ENCODE assay signal across 8 mouse cellular contexts in genomic region chr7:73594492-73595139, GRCm38 (mm10). TPM values are rescaled to one million over a fixed set of nuclear protein-coding genes. Genes with fewer than 3 reads are reported as not detected.
DNase-seq lines count a peak whose midpoint lies in the region; ATAC-seq and TF ChIP-seq lines count a peak whose summit lies in the region.

No protein-coding gene starts in this region.

- H3K27me3 ChIP-seq in forebrain, postnatal 0 days (ENCODE audit: insufficient read depth, low read length), result no peaks in the 10 kb centered on the region
- H3K27me3 ChIP-seq in kidney, embryonic 15.5 days, result no peaks in the 10 kb centered on the region
- no peaks in the 10 kb centered on the region for H3K27me3 ChIP-seq in stomach, postnatal 0 days (ENCODE audit: control insufficient read depth, insufficient read depth, low read length)

- peak overlapping the region; percentile 72 for H3K4me3 ChIP-seq in gastrocnemius, adult 2 months
- peak overlapping the region; percentile 21 for H3K4me3 ChIP-seq in bone marrow, adult 2 months (replicated peaks; ENCODE audit: control insufficient read depth, low read depth, low read length)
- H3K4me3 ChIP-seq in forebrain, postnatal 0 days (ENCODE audit: low read depth, low read length), result peak overlapping the region; percentile 25
- peak overlapping the region; percentile 41 for H3K4me3 ChIP-seq in kidney, embryonic 15.5 days (replicated peaks)
- H3K4me3 ChIP-seq in stomach, postnatal 0 days (ENCODE audit: low read depth, low read length), result peak overlapping the region; percentile 31

- intact Hi-C loops in gastrocnemius, adult 2 months (cut with DNase I), result loop anchor here (1.0 kb wide), 2 partner anchors 24 to 36 kb away; no protein-coding TSS in a partner anchor

- no peak for ATAC-seq in forebrain, postnatal 0 days
- no peak for ATAC-seq in kidney, embryonic 15.5 days (replicated peaks; ENCODE audit: low FRiP score)
- no peak for ATAC-seq in stomach, postnatal 0 days (ENCODE audit: low FRiP score, low TSS enrichment)

- H3K4me2 ChIP-seq in forebrain, postnatal 0 days (ENCODE audit: low read depth), result peak overlapping the region; percentile 57
- peak overlapping the region; percentile 69 for H3K4me2 ChIP-seq in kidney, embryonic 15.5 days
- H3K4me2 ChIP-seq in stomach, postnatal 0 days (replicated peaks; ENCODE audit: low read depth), result peak overlapping the region; percentile 49

- peaks cover 6% of the 10 kb centered on the region for H3K4me1 ChIP-seq in bone marrow, adult 2 months (ENCODE audit: control insufficient read depth, insufficient read depth, low read length)
- H3K4me1 ChIP-seq in forebrain, postnatal 0 days (ENCODE audit: insufficient read depth), result peaks cover 11% of the 10 kb centered on the region
- peaks cover 45% of the 10 kb centered on the region for H3K4me1 ChIP-seq in kidney, embryonic 15.5 days
- peaks cover 13% of the 10 kb centered on the region for H3K4me1 ChIP-seq in stomach, postnatal 0 days (replicated peaks; ENCODE audit: control insufficient read depth, insufficient read depth)

- WGBS in bone marrow, adult 2 months, result 1% methylated on average over 14 of the region's 14 CpGs
- WGBS in forebrain, postnatal 0 days, result 1% methylated on average over 14 of the region's 14 CpGs
- whole genome bisulfite sequencing in kidney, embryonic 15.5 days, result under 1% methylated on average over 14 of the region's 14 CpGs
- WGBS in stomach, postnatal 0 days, result 2% methylated on average over 14 of the region's 14 CpGs

- no peak for TF ChIP-seq CTCF in gastrocnemius, adult 2 months (IDR thresholded peaks at IDR 0.05)
- no peak for TF ChIP-seq CTCF in bone marrow, adult 2 months (IDR thresholded peaks at IDR 0.05; ENCODE audit: control insufficient read depth, insufficient read depth, low read length)
- TF ChIP-seq CTCF in forebrain, postnatal 0 days (IDR thresholded peaks at IDR 0.05; ENCODE audit: low read depth), result no peak
- no peak for TF ChIP-seq CTCF in stomach, postnatal 0 days (IDR thresholded peaks at IDR 0.05; ENCODE audit: low read depth)

- H3K36me3 ChIP-seq in forebrain, postnatal 0 days (ENCODE audit: insufficient read depth), result no peaks in the 10 kb centered on the region
- no peaks in the 10 kb centered on the region for H3K36me3 ChIP-seq in kidney, embryonic 15.5 days
- H3K36me3 ChIP-seq in stomach, postnatal 0 days (ENCODE audit: control insufficient read depth, insufficient read depth, low read length), result no peaks in the 10 kb centered on the region

- TF ChIP-seq EP300 in stomach, postnatal 0 days (optimal IDR thresholded peaks at IDR 0.05), result no peak

- no peaks in the 10 kb centered on the region for H3K9me3 ChIP-seq in forebrain, postnatal 0 days (ENCODE audit: low read length)
- H3K9me3 ChIP-seq in kidney, embryonic 15.5 days (replicated peaks), result no peaks in the 10 kb centered on the region
- H3K9me3 ChIP-seq in stomach, postnatal 0 days (ENCODE audit: control insufficient read depth, low read length), result no peaks in the 10 kb centered on the region

- peak overlapping the region; percentile 99 for H3K27ac ChIP-seq in gastrocnemius, adult 2 months
- H3K27ac ChIP-seq in bone marrow, adult 2 months (ENCODE audit: control insufficient read depth, insufficient read depth, low read depth, low read length, poor library complexity), result peak overlapping the region; percentile 85
- peak overlapping the region; percentile 73 for H3K27ac ChIP-seq in forebrain, postnatal 0 days (ENCODE audit: low read depth, low read length)
- peak overlapping the region; percentile 90 for H3K27ac ChIP-seq in kidney, embryonic 15.5 days
- H3K27ac ChIP-seq in stomach, postnatal 0 days (replicated peaks), result peak overlapping the region; percentile 86

- TF ChIP-seq POLR2A in bone marrow, adult 2 months (IDR thresholded peaks at IDR 0.05; ENCODE audit: borderline replicate concordance, control insufficient read depth, low read depth, low read length), result no peak

- DNase-seq in gastrocnemius, adult 2 months, result peak; percentile 60
- DNase-seq in gastrocnemius, adult 8-10 months (ENCODE audit: low spot score in 2 of 2), result no peak
- no peak for DNase-seq in forebrain, postnatal 0 days
- peak; percentile 90 for DNase-seq in mesoderm, embryonic 11.5 days (ENCODE audit: low read depth, low spot score)
- no peak for DNase-seq in stomach, postnatal 0 days (ENCODE audit: low spot score)
- no peak for DNase-seq in urinary bladder, postnatal 25 days (ENCODE audit: low spot score)

- H3K9ac ChIP-seq in forebrain, postnatal 0 days, result peak overlapping the region; percentile 49
- H3K9ac ChIP-seq in kidney, embryonic 15.5 days, result peak overlapping the region; percentile 19
- peak overlapping the region; percentile 27; the same call in 1 of the 2 replicates for H3K9ac ChIP-seq in stomach, postnatal 0 days (ENCODE audit: low read length)

RNA-seq across cellular contexts. Expression of gene Chd2, which starts 53.0 kb away (rescaled TPM):
- 10 to 100 TPM; 40.7 to 48.4 TPM for total RNA-seq in gastrocnemius, adult 2 months (2021)
- total RNA-seq in gastrocnemius, adult 8-10 months (2022), result 10 to 100 TPM; 41.6 to 49.5 (median 45.0) TPM
- 60.1 and 96.4 TPM in 2 replicates for polyA plus RNA-seq in bone marrow, adult 2 months (2011; ENCODE audit: insufficient read depth, insufficient read length, low replicate concordance, missing spikeins)
- 31.9 and 53.9 TPM in 2 replicates for total RNA-seq in forebrain, postnatal 0 days (2014; rRNA removed)
- 20.2 and 32.0 TPM in 2 replicates for polyA plus RNA-seq in forebrain, postnatal 0 days (2015; fragmentation: Nextera tagmentation; extraction: Ambion mirVana)
- polyA plus RNA-seq in kidney, embryonic 15.5 days (2015; fragmentation: Nextera tagmentation; extraction: Ambion mirVana), result 56.6 and 61.7 TPM in 2 replicates
- polyA plus RNA-seq in stomach, postnatal 0 days (2015; fragmentation: Nextera tagmentation; extraction: Ambion mirVana), result 15.9 and 18.0 TPM in 2 replicates

Comparison
In these comparisons a context has a peak if more than half of its experiments do, and no peak if none do; other contexts are left out.
1. DNase-seq: peak in gastrocnemius, adult 2 months (single experiment) and mesoderm, embryonic 11.5 days (single experiment); none in gastrocnemius, adult 8-10 months (0 of 2), forebrain, postnatal 0 days (single experiment), stomach, postnatal 0 days (single experiment) and urinary bladder, postnatal 25 days (single experiment).
2. H3K4me3 ChIP-seq: peak in every context shown above with its lines; median percentile 72 in gastrocnemius, adult 2 months; 41 in kidney, embryonic 15.5 days; 31 in stomach, postnatal 0 days; 25 in forebrain, postnatal 0 days; 21 in bone marrow, adult 2 months.
3. Peak in every context shown above with its lines, with median percentiles within 50 percentile points of each other: H3K27ac ChIP-seq, H3K4me2 ChIP-seq and H3K9ac ChIP-seq.